Mouse (Mus musculus): ENCODE results near the gene Oard1. TPM values are rescaled to one million over a fixed set of nuclear protein-coding genes. Genes with fewer than 3 reads are reported as not detected.

Gene Oard1
- polyA plus RNA-seq (2014; fragmentation: Illumina TruSeq; extraction: RNeasy Lipid Tissue Mini Kit (QIAGEN cat#74804); ENCODE audit: low read depth, low replicate concordance): 39.9 TPM

GRCm38 (mm10) chr17:48409380-48410298 is at the start of gene Oard1, which contains the start of gene Nfya:
Gene Oard1 (plus strand): TSS chr17:48410014.
Gene Nfya (minus strand): TSS chr17:48409906.

GRCm38 (mm10) chr17:48432158-48432980 is 22.6 kb downstream of the Oard1 start, which contains the start of gene Apobec2:
Gene Apobec2 (minus strand): TSS chr17:48432930.

GRCm38 (mm10) chr17:48451353-48451675 is 41.5 kb downstream of the Oard1 start, which contains the start of gene Tspo2:
Gene Tspo2 (minus strand): TSS chr17:48451522.

GRCm38 (mm10) chr17:48454688-48455087 is 44.9 kb downstream of the Oard1 start, which contains the start of gene Unc5cl:
Gene Unc5cl (plus strand): TSS chr17:48454901.

Other genes with a start within 250 kb of the Oard1 start
- gene A530064D06Rik, start 242.7 kb upstream of the Oard1 start, polyA plus RNA-seq (2014; fragmentation: Illumina TruSeq; extraction: RNeasy Lipid Tissue Mini Kit (QIAGEN cat#74804); ENCODE audit: low read depth, low replicate concordance): 0.74 TPM
- not detected for gene Trem1, start 177.2 kb upstream of the Oard1 start, polyA plus RNA-seq (2014; fragmentation: Illumina TruSeq; extraction: RNeasy Lipid Tissue Mini Kit (QIAGEN cat#74804); ENCODE audit: low read depth, low replicate concordance)
- gene Trem3, start 162.2 kb upstream of the Oard1 start, polyA plus RNA-seq (2014; fragmentation: Illumina TruSeq; extraction: RNeasy Lipid Tissue Mini Kit (QIAGEN cat#74804); ENCODE audit: low read depth, low replicate concordance): not detected
- 0.53 TPM for gene Treml4, start 145.7 kb upstream of the Oard1 start, polyA plus RNA-seq (2014; fragmentation: Illumina TruSeq; extraction: RNeasy Lipid Tissue Mini Kit (QIAGEN cat#74804); ENCODE audit: low read depth, low replicate concordance)
- gene Treml2, start 110.5 kb upstream of the Oard1 start, polyA plus RNA-seq (2014; fragmentation: Illumina TruSeq; extraction: RNeasy Lipid Tissue Mini Kit (QIAGEN cat#74804); ENCODE audit: low read depth, low replicate concordance): 0.36 TPM
- 0.68 TPM for gene B430306N03Rik, start 93.9 kb upstream of the Oard1 start, polyA plus RNA-seq (2014; fragmentation: Illumina TruSeq; extraction: RNeasy Lipid Tissue Mini Kit (QIAGEN cat#74804); ENCODE audit: low read depth, low replicate concordance)
- 11.4 TPM for gene Trem2, start 63.6 kb upstream of the Oard1 start, polyA plus RNA-seq (2014; fragmentation: Illumina TruSeq; extraction: RNeasy Lipid Tissue Mini Kit (QIAGEN cat#74804); ENCODE audit: low read depth, low replicate concordance)
- gene Treml1, start 50.1 kb upstream of the Oard1 start, polyA plus RNA-seq (2014; fragmentation: Illumina TruSeq; extraction: RNeasy Lipid Tissue Mini Kit (QIAGEN cat#74804); ENCODE audit: low read depth, low replicate concordance): not detected
- gene Nfya, start 108 bp upstream of the Oard1 start, polyA plus RNA-seq (2014; fragmentation: Illumina TruSeq; extraction: RNeasy Lipid Tissue Mini Kit (QIAGEN cat#74804); ENCODE audit: low read depth, low replicate concordance): 24.5 TPM
- 0.21 TPM for gene Apobec2, start 22.9 kb downstream of the Oard1 start, polyA plus RNA-seq (2014; fragmentation: Illumina TruSeq; extraction: RNeasy Lipid Tissue Mini Kit (QIAGEN cat#74804); ENCODE audit: low read depth, low replicate concordance)
- gene Tspo2, start 41.5 kb downstream of the Oard1 start, polyA plus RNA-seq (2014; fragmentation: Illumina TruSeq; extraction: RNeasy Lipid Tissue Mini Kit (QIAGEN cat#74804); ENCODE audit: low read depth, low replicate concordance): not detected
- gene Unc5cl, start 44.9 kb downstream of the Oard1 start, polyA plus RNA-seq (2014; fragmentation: Illumina TruSeq; extraction: RNeasy Lipid Tissue Mini Kit (QIAGEN cat#74804); ENCODE audit: low read depth, low replicate concordance): 1.2 TPM